Mouse (Mus musculus) liver, adult 2 months (tissue): Measurements from ENCODE around the gene Fbxl17. TPM values are rescaled to one million over a fixed set of nuclear protein-coding genes. Genes with fewer than 3 reads are reported as not detected.

Experiments used
- DNase-seq: peaks from one replicate; pipeline ENCODE4 v3.0.0-alpha.2; 2011; ENCODE audit warnings: low read depth, low spot score; ENCODE audit errors: extremely low read depth
- H3K27ac ChIP-seq: fragments of 200-500 bp; replicated peaks from 2 replicates; pipeline ENCODE4 v1.5.1; 2012; ENCODE audit warnings: low read depth, mild to moderate bottlenecking, control low read depth, inconsistent platforms, low read length; ENCODE audit not compliant: insufficient read depth
- H3K27me3 ChIP-seq: fragments of 200-500 bp; 2 replicates; pipeline ENCODE4 v1.6.1; 2012; ENCODE audit warnings: mild to moderate bottlenecking, moderate library complexity, low read length, inconsistent platforms; ENCODE audit not compliant: control insufficient read depth, insufficient read depth
- H3K36me3 ChIP-seq: fragments of 200-500 bp; 2 replicates; pipeline ENCODE4 v1.6.1; 2012; ENCODE audit warnings: low read length, inconsistent platforms; ENCODE audit not compliant: control insufficient read depth, insufficient read depth
- H3K4me1 ChIP-seq: fragments of 200-500 bp; 2 replicates; pipeline ENCODE4 v1.6.1; 2011; ENCODE audit warnings: low read length; ENCODE audit not compliant: control insufficient read depth, insufficient read depth
- H3K4me3 ChIP-seq: fragments of 200-500 bp; 2 replicates; pipeline ENCODE4 v1.5.1; 2011; ENCODE audit warnings: low read depth, mild to moderate bottlenecking, control low read depth, low read length, moderate library complexity; ENCODE audit not compliant: insufficient read depth
- H3K79me2 ChIP-seq: fragments of 200-500 bp; 2 replicates; pipeline ENCODE4 v1.6.1; 2012; ENCODE audit warnings: inconsistent platforms, mild to moderate bottlenecking, low read length, moderate library complexity; ENCODE audit not compliant: control insufficient read depth, insufficient read depth
- H3K9ac ChIP-seq: fragments of 200-500 bp; 2 replicates; pipeline ENCODE4 v1.6.1; 2012; ENCODE audit warnings: low read depth, mild to moderate bottlenecking, control low read depth, inconsistent platforms, low read length
- CTCF ChIP-seq: fragments of 200-500 bp; IDR thresholded peaks from 2 replicates; pipeline ENCODE4 v1.5.1; 2011; ENCODE audit warnings: low read depth, low read length, control low read depth
- POLR2A ChIP-seq: fragments of 200-500 bp; IDR thresholded peaks from 2 replicates; pipeline ENCODE4 v1.6.1; 2011; ENCODE audit warnings: low read length, control low read depth; ENCODE audit not compliant: insufficient read depth; ENCODE audit errors: extremely low read depth
- WGBS: fragments of 180-500 bp; shearing (Covaris S2); methylation state at CpG from one replicate; pipeline ENCODE4 v1.1.7; 2018; 5-methylcytosine and 5-hydroxymethylcytosine counted together
- polyA plus RNA-seq: library from polyadenylated mRNA; depleted of rRNA; stranded (reverse); fragments of >200 nt; gene quantifications from 2 replicates; pipeline ENCODE4 v1.2.3, GENCODE M21; 2012
- total RNA-seq: library from RNA; depleted of rRNA; stranded (reverse); fragments of >200 nt; gene quantifications from 2 replicates; pipeline ENCODE4 v1.2.3, GENCODE M21; 2014

Fbxl17 gene
- total and polyA plus RNA-seq, 2 experiments: 5.4 to 12.2 TPM

DNA sequence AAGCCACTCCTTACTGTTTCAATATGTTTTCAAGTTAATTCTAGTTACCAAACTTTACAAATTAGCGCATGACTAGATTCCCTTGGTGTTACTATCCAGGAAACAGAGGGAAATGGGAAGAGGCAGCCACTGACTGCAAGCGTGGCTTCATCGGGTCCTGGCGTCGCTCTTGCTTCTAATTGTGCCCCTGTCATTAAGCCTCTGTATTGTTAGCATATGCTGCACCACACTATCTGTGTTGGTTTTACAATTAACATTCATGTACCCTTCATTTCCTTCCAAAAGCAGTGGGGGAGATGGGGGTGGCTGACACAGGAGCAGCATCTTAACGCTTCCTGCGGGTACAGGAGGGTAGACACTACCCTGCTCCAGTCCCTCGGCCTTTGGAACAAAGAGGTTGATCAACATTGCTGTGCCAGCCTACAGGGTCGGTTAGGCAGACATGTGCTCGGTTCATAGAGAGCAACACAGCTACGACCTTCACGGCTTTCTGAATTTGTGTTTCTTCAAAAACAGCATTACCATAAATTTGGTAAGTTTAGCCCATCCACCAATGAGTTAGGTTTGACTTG lies 197.9 kb downstream of the Fbxl17 start:
- WGBS: 95% methylated on average over 12 of the region's 12 CpGs
- no peaks in the 10 kb centered on the region; the same call in 1 of the 2 replicates for H3K79me2 ChIP-seq
- TF ChIP-seq CTCF (no peak), POLR2A (no peak)

DNA sequence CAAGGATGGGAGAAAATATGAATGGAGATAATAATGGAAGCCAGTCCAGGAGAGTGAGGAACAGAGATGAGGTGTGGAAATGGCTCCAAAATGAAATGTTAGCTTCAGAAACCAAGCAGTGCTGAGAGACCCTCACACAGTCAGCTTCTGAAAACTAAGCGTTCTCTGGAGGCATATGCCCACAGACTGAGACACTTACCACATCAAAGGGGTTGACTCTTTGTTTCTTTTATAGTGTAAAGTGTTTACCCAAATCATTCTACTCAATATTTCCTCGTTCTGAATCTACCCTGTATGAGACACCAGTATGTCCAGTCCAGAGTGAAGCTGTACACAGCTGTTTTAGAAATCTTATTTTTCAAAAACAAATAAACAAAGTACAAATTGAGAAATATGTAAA lies 204.3 kb downstream of the Fbxl17 start:
- Histone ChIP-seq H3K36me3 (no peaks in the 10 kb centered on the region), H3K79me2 (peaks cover 5% of the 10 kb centered on the region; the same call in 1 of the 2 replicates), H3K27me3 (no peaks in the 10 kb centered on the region), H3K9ac (no peak overlapping the region), H3K4me1 (peaks cover 3% of the 10 kb centered on the region), H3K4me3 (no peak overlapping the region), H3K27ac (no peak overlapping the region)
- 35% methylated on average over 2 of the region's 2 CpGs for WGBS
- DNase-seq: no peak
- no peak for TF ChIP-seq CTCF
- TF ChIP-seq POLR2A: no peak

More for the DNA sequence above, 197.9 kb downstream of the Fbxl17 start:
- Histone ChIP-seq H3K4me1 (peaks cover under 1% of the 10 kb centered on the region; the same call in 1 of the 2 replicates), H3K36me3 (no peaks in the 10 kb centered on the region), H3K9ac (no peak overlapping the region), H3K4me3 (no peak overlapping the region), H3K27me3 (no peaks in the 10 kb centered on the region), H3K27ac (no peak overlapping the region)
- no peak for DNase-seq

DNA sequence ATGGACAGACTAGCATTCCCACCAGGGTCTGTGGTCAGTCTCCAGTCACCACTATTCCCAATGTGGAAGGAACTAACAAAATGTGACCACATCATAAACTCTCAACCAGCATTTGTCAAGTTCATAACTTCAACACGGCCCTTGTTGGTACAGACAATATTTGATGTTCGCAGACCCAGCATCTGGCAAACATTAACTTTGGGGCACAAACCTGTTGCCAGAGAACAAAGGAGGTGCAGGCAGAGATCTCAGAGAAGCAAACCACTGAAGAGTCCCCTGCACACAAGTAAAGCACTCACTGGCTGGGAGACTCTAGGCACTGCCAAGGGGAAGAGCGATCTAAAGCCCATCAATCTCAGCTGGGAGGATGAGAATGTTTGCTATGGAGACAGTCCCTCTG lies 204.9 kb downstream of the Fbxl17 start:
- Histone ChIP-seq H3K79me2 (peaks cover 5% of the 10 kb centered on the region; the same call in 1 of the 2 replicates), H3K4me3 (no peak overlapping the region), H3K9ac (0 out of 2 replicates have a peak overlapping the region, but pooled peaks have one; percentile 17), H3K36me3 (no peaks in the 10 kb centered on the region), H3K4me1 (peaks cover 3% of the 10 kb centered on the region), H3K27me3 (no peaks in the 10 kb centered on the region), H3K27ac (peak overlapping the region; percentile 10; the same call in 1 of the 2 replicates)
- 28% methylated on average over 3 of the region's 3 CpGs for WGBS
- peak; percentile 78 for DNase-seq
- TF ChIP-seq POLR2A (no peak), CTCF (no peak)

DNA sequence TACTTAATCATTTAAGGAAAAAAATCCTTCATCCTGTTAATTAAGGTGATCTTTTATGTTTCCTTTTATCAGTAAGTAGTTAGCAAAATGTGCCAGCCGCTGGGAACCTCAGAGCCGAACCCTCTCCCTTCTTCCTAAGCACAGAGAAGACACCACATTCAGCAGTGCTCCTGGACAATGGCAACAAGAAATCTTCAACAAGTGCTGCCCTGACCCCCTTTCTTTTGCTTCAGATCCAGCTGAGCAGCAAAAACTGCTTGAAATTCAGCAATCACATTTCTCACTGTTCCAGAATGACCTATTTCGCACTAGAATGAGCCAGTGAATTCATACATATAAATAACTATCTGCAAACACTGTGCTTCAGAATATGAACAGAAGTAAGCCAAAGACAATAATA lies 205.8 kb downstream of the Fbxl17 start:
- no peak overlapping the region for H3K9ac ChIP-seq
- H3K27me3 ChIP-seq: no peaks in the 10 kb centered on the region
- TF ChIP-seq CTCF: no peak
- TF ChIP-seq POLR2A: no peak
- peaks cover 3% of the 10 kb centered on the region for H3K4me1 ChIP-seq
- no peaks in the 10 kb centered on the region for H3K36me3 ChIP-seq
- WGBS: 95% methylated on average over 3 of the region's 3 CpGs
- no peak overlapping the region for H3K27ac ChIP-seq
- no peak overlapping the region for H3K4me3 ChIP-seq
- no peak for DNase-seq
- H3K79me2 ChIP-seq: peaks cover 5% of the 10 kb centered on the region; the same call in 1 of the 2 replicates

GRCm38 (mm10) chr17:63289317-63289913 lies 210.4 kb downstream of the Fbxl17 start:
- DNase-seq: no peak
- Histone ChIP-seq H3K4me1 (peaks cover 6% of the 10 kb centered on the region), H3K27ac (no peak overlapping the region), H3K36me3 (no peaks in the 10 kb centered on the region), H3K27me3 (no peaks in the 10 kb centered on the region), H3K4me3 (no peak overlapping the region), H3K9ac (no peak overlapping the region), H3K79me2 (peaks cover 5% of the 10 kb centered on the region; the same call in 1 of the 2 replicates)
- TF ChIP-seq POLR2A (no peak), CTCF (no peak)
- 72% methylated on average over 1 of the region's 1 CpGs for WGBS

- WGBS: 96% methylated on average over 4 of the region's 4 CpGs
- H3K27me3 ChIP-seq: no peaks in the 10 kb centered on the region
- no peak overlapping the region for H3K4me3 ChIP-seq
- no peak for TF ChIP-seq POLR2A
- no peak for TF ChIP-seq CTCF
- no peak overlapping the region for H3K9ac ChIP-seq
- H3K4me1 ChIP-seq: peaks cover 6% of the 10 kb centered on the region
- no peaks in the 10 kb centered on the region for H3K36me3 ChIP-seq
- no peak overlapping the region for H3K27ac ChIP-seq
- DNase-seq: no peak
- peaks cover 5% of the 10 kb centered on the region; the same call in 1 of the 2 replicates for H3K79me2 ChIP-seq
Observed at GRCm38 (mm10) chr17:63288850-63289249, 211.0 kb downstream of the Fbxl17 start.
